Mouse (Mus musculus) T-cell, adult 66 days (primary cell): ENCODE measurements around the gene Olfr453. TPM values are rescaled to one million over a fixed set of nuclear protein-coding genes. Genes with fewer than 3 reads are reported as not detected.

Experiments used
- total RNA-seq, 2 experiments: library from RNA; stranded (reverse); gene quantifications; 3 replicates in 1 of 2; 4 replicates in 1 of 2; pipeline ENCODE4 v1.2.4; 2023

Olfr453 gene
- not detected for total RNA-seq

DNA sequence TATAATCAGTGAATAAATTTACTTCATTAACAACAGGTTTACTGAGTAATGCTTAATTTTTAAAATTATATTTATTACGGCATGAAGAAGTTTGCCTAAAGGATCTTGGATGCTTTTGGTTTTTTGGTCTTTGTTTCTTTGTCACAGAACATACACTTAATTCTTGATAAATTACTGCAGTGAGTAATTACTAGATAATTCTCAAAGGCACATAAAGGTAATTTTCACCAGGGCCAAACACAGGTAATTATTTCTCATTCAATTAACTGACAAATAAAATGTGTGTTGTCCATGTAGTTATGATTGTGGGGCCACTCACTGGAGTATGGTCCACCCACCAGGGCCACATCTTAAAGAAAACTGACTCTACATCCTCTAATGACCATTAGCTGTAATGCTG lies at the start of gene Olfr453:
Gene Olfr453 (plus strand): TSS at position 301 of the 400 bp plus-strand sequence.

DNA sequence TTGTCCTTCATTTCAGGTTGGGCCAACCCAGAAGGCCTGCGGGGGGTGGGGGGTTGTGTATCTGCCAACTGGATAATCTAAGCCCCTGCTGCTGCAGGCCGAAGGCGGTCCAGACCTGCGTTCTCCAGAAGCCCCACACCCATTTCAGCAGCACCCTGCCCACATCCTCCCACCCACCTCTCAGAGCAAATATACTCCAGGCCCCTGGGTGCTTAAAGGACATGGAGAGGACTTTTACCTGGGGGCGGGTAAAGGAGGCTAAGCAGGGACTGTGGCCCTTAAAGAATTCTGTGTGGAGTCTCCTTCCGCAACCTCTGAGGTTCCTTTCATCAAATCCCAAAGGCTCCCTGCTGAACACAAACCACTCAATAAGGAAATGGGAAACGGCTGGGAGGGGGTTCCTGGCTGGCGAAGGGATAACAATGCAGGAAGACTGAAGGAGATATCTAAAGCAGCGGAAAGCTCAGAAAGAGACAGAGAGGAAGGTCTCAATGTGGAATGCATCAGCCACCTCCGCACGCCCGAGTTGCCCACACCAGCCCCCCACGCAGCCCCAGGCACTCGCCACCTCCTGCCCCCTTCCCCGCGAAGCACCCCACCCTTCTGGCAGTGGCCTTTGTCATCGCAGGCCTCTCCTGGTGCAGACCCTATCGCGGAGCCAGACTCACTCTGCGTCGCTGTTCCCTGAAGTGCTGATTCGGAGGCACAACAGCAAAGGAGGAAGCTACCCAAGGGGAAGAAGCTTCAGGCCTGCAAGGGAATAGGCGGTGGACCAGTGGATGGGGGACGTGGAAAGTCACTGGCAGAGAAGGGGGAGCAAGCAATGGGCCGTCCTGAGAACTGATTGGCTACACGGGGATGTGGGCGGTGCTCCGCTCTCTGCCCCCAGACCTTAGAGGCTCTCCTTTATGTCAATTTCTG lies 29.6 kb upstream of the Olfr453 start, which contains the start of gene Tcaf1:
Gene Tcaf1 (minus strand): TSS at position 798 of the 921 bp plus-strand sequence.

GRCm38 (mm10) chr6:42756104-42756503 lies 16.9 kb downstream of the Olfr453 start, which contains the start of gene Olfr38:
TSS of gene Olfr38 (plus strand) at chr6:42756404.

GRCm38 (mm10) chr6:42784793-42785192 lies 45.6 kb downstream of the Olfr453 start, which contains the start of gene Olfr452:
TSS of gene Olfr452 (plus strand) at chr6:42785093.

Other genes with a start within 250 kb of the Olfr453 start
- gene Olfr455, start 191.8 kb upstream of the Olfr453 start, total RNA-seq = not detected
- not detected for gene Tcaf3, start 141.7 kb upstream of the Olfr453 start, total RNA-seq
- not detected for gene Tcaf2, start 94.1 kb upstream of the Olfr453 start, total RNA-seq
- not detected for gene Tcaf1, start 29.3 kb upstream of the Olfr453 start, total RNA-seq
- gene Olfr38, start 17.0 kb downstream of the Olfr453 start, total RNA-seq = not detected
- not detected for gene Olfr452, start 45.7 kb downstream of the Olfr453 start, total RNA-seq
- gene Olfr450, start 72.6 kb downstream of the Olfr453 start, total RNA-seq = not detected
- not detected for gene Olfr449, start 95.0 kb downstream of the Olfr453 start, total RNA-seq
- gene Olfr448, start 151.1 kb downstream of the Olfr453 start, total RNA-seq = not detected
- not detected for gene Olfr447, start 169.5 kb downstream of the Olfr453 start, total RNA-seq
- gene Olfr446, start 182.0 kb downstream of the Olfr453 start, total RNA-seq = not detected
- gene Olfr444, start 209.7 kb downstream of the Olfr453 start, total RNA-seq = not detected